Mouse (Mus musculus) cerebellum, postnatal 25 days (tissue): ENCODE measurements around the gene Gm20431.

ENCODE experiments used
- DNase-seq, 2 experiments: peaks; one replicate each; pipeline ENCODE4 v3.0.0; 2021; ENCODE audit warnings: mixed read lengths in 2 of 2

Gene Gm20431

GRCm38 (mm10) chr2:167568112-167568511 is 93.2 kb downstream of the Gm20431 start:
- DNase-seq: no peak

- DNase-seq: no peak
These were observed 95.6 kb downstream of the Gm20431 start for GRCm38 (mm10) chr2:167565682-167566081.

- no peak for DNase-seq
These were observed 96.0 kb downstream of the Gm20431 start for GRCm38 (mm10) chr2:167565312-167565656.

GRCm38 (mm10) chr2:167564551-167565311 is 96.6 kb downstream of the Gm20431 start:
- no peak for DNase-seq

GRCm38 (mm10) chr2:167563703-167564102 is 97.6 kb downstream of the Gm20431 start:
- no peak for DNase-seq

- no peak for DNase-seq
These were observed 98.3 kb downstream of the Gm20431 start for GRCm38 (mm10) chr2:167563035-167563434.

- peak in 1 of 2 experiments; percentile 41 for DNase-seq
These were observed 99.2 kb downstream of the Gm20431 start for GRCm38 (mm10) chr2:167562101-167562500.

- no peak for DNase-seq
These were observed 101.9 kb downstream of the Gm20431 start for GRCm38 (mm10) chr2:167559413-167559812.
